Mouse (Mus musculus): Measurements from ENCODE around the gene Treh.

Treh gene

GRCm38 (mm10) chr9:44678288-44678871 lies 5.3 kb downstream of the Treh start:
- no peak for DNase-seq (ENCODE audit: low spot score)

DNA sequence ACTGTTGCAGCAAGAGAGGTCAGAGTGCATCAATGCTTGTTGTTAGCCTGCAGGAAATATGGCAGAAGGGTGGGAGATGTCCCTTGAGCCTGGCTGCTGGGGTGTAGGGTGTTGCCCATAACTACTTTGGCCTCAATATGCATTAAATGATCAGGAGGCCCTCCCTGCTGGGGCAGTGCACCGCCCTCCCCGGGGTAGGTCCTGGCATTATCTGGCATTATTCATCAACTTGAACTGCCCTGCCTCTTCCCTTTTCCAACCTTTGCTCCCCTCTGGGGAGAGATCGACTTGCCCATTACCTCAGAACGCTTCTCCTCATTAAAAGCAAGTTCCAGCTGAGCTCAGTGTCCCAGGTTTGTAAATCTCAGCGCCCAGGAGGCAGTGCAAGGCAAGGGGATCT lies 6.5 kb downstream of the Treh start:
- DNase-seq (ENCODE audit: low spot score): no peak

DNA sequence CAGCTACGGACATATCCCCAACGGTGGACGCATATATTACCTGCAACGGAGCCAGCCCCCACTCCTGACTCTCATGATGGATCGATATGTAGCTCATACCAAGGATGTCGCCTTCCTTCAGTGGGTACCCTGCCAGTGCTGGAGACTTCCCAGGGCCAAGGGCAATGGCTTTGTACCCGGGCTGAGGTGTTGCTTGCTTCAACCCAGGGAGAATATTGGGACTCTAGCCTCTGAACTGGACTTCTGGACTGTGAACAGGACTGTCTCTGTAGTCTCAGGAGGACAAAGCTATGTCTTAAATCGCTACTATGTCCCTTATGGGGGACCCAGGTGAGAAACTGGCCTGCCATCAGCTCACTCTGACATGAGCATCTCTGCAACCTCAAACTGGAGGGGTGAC lies 10.0 kb downstream of the Treh start:
- DNase-seq (ENCODE audit: low spot score): no peak

- peak; percentile 68 for DNase-seq (ENCODE audit: low spot score)
Measured at GRCm38 (mm10) chr9:44685346-44686330, 12.6 kb downstream of the Treh start.

DNA sequence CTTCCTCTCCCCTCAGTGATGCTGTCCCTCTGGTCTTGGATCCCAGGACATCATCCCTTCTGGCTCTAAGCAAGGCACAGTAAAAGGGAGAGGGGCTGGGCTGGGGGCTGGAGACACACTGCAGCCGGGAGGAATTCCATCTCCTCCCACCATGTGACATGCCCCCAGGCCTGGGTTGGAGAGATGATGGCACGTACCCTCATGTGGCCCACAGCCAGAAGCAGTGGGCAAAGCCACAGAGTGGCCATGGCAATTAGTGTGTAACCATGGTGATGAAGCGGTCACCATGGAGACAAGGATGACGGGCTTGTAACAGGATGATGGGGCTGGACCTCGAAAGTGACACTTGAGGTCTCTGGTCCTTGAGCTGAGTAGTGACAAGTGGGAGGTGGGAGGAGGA lies 13.6 kb downstream of the Treh start:
- DNase-seq (ENCODE audit: low spot score): no peak

DNA sequence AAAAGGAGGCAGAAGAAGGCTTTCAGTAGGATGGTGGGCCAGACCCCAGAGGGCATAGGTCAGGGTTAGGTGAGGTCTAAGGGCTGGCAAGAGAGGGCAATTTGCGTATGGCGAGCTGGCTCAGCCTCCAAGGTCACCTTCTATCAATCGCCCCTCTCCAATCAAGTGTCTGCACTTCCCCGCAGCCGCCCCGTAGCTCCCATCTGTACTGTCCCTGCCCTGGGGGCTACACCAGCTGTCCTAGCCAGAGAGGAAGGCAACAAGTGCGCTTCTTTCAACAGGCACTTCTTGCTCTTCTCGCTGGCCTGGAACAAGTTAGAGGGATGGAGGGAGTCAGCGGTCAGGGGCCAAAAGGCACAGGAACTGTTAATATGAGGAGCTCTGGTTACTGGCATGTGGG lies 15.0 kb downstream of the Treh start:
- DNase-seq (ENCODE audit: low spot score): no peak

DNA sequence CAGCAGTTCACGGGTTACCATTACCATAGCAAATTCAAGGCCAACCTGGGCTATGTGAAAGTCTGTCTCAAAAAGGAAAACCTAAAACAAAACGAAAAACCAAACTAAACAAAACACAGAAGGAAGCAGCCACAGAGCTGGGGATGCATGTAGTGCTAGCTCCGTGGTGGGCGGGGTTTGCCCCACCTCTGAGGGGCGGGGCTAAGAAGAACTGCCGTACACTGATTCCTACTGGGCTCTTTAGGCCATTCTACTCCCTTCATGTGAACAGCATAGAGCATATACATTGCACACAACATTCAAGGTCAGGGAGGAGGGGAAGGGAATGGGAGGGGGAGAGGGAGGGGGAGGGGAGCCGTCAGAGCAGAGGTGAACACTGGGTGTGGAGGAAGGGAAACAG lies 17.6 kb downstream of the Treh start:
- peak; percentile 25 for DNase-seq (ENCODE audit: low spot score)

DNA sequence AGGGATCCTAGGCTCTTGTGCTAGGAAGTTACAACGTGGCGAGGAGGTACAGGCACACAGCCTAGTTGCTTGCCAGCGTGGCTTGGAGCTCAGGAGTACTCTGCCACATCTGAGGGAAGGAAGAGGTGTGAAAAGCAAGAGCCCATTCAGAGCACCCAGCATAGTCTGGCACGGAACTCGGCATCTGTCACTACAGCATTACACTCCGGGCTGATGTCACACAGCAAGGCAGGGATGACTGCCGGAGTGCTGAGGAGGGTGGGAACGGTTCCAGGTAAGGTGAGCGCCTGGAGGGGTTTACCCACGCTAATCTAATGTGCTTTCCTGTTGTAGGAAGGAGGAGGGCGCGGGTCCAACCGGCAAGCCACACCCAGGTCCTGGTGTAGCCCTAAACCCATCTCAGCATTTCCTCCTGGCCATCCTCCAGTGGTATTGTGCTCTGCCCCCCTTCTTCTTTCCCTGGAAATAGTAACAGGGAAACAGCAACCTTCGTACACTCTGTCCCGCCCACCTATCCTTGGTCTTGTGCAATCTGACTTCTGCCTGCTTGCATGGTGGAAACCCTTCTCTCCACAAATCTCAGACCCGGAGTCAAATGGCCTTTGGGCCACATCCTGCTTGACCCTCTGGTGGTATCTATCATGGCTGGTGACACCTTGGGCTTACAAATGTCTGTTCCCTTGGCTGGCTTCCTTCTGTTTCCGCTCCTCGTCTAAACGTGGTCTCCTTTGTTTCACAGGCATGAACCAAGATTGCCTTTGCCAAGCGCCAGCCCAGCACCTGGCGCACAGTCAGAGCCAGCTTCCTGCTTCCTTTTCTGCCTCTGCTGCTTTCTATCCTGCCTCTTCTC lies 18.9 kb downstream of the Treh start:
- peak; percentile 85 for DNase-seq (ENCODE audit: low spot score)

DNA sequence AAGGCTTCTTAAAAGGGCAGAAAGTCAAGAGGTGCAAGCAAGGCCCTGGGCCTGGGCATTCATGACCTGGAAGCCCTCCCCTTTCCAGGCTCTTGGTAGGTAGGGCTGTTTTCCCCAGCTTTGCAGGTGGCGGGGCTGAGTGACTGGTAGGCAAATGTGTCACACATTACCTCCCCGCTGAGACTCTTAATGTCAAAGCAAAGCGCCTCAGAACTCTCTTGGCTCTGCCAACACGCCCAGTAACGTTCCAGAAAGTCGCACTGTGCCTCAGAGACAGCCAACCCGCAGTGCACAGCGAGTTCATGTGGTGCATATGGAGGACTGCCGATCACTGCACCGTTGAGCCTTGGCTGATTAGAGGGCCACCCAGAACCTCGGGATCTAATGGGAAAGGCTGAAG lies 20.0 kb downstream of the Treh start:
- DNase-seq (ENCODE audit: low spot score): no peak

DNA sequence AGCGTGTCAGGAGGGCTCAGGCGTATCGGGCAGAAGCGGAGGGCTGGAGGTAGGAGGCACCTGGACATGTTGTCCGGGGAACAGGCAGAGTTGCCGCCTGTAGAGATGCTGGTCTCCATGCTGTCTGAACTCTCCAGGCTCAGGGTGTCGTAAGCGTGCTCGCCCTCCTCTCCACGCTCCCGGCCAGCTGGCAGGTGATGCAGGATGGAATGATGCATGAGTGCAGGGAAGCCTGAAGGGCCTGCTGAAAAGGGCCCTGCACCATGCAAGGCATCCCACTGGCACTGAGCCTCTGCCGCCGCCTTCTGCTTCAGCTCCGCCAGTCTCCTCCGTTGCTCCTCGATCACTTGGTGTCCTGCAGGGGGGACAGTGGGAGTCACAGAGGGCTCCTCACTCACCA lies 24.8 kb downstream of the Treh start:
- no peak for DNase-seq (ENCODE audit: low spot score)

DNA sequence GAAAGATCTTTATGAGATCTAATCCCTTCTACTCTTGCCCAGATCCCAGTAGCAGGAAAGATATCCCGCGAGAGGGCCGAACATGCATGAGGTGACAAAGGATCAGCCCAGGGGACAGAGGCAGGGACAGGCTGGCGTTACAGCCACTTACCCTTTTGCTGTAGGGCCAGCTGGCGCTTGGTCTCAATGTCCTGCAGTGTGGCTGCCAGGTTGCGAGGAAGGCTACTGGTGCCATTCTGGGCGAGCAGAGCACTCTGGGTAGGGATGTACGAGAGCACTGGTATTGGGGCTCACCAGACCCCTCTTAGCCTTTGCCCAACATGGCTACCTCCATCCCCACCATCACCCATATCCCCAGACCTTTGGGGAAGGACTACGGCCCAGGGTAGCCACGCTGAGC lies 26.2 kb downstream of the Treh start:
- no peak for DNase-seq (ENCODE audit: low spot score)

- DNase-seq (ENCODE audit: low spot score): no peak
Measured at GRCm38 (mm10) chr9:44699730-44700129, 26.7 kb downstream of the Treh start.

DNA sequence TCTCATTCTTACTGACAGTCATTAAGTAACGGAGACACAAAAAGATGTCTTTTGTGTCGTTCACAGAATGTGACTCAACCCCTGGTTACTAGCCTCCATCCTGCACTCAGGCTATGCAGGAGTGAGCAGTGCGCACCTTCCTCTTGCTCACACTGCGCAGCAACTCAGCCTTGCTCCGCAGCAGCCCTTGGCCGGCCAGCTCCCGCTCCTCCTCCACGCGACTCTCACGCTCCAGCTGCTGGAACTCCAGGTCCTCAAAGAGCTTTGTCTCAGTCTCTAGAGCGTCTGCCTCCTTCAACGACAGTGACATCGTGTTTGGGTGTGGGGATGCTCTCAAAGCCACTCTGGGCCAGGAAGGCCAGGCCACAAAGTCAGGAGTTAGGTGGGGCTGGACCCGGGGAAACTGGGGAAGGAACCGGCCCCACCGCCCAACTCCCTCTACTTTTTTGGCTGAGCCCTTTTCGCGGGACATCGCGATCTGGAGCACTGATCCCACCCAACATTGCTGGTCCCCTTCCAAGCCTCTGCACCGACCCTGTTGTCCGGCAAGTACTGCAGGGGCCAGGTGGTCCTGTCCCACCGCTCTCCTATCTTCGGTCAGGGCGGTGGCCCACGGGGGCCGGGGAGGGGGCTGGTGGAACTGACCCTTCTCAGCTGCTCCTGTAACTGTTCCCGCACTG lies 34.9 kb downstream of the Treh start:
- DNase-seq (ENCODE audit: low spot score): no peak

DNA sequence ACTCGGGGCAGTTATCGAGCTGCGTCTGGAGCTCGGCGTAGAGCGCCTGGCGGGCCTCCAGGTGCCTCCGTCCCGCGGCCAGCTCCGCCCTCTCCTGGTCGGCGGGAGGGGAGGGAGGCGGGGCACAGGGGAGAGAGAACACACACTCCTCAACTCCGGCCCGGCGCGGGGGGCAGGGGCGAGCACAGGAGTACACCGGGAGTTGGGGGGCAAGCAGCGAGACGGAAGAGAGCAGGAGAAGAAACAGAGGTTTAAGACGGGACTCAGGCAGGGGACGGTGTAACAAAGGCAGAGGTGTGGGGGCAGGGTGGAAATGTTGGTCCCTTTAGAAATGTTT lies 35.4 kb downstream of the Treh start:
- DNase-seq (ENCODE audit: low spot score): peak; percentile 78

- no peak for DNase-seq (ENCODE audit: low spot score)
Measured at GRCm38 (mm10) chr9:44708925-44709324, 35.9 kb downstream of the Treh start.

DNA sequence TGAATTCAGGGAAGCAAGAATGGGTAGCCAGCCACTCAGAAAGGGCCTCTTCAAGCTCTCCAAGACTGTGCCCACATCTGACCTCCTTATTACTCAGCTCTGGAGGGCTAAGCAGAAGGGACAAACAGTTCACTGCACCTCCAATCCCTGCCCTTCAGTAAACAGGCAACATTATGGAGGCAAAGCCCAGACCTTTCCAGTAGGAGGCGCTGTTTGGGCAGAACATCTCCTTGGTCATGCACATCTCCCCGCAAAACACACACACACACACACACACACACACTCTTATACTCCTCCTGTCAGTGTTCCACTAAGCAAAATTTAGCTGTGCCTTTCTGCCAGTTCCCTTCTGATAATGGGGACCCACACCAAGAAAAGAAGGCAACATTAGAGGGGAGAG lies 36.6 kb downstream of the Treh start:
- peak; percentile 36 for DNase-seq (ENCODE audit: low spot score)

DNA sequence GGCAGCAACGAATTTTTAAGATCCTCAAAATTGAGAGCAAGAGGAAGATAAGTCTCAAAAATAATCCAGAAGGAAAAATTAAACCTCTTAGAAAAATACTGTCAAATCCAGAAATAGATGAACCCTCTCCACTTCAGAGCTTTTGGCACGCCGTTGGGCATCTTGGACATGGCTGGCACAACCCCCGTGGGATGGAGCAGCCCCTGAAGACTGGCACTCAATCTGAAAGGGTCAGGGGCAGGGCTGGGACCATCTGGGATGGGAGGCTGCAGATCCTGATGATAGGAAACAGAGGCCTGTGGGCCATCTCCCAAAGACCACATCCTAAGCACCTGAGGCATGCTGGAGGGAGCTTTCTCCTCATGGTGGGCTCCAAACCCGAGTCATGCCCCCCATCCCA lies 37.2 kb downstream of the Treh start:
- DNase-seq (ENCODE audit: low spot score): no peak

GRCm38 (mm10) chr9:44711602-44712001 lies 38.6 kb downstream of the Treh start:
- peak; percentile 57 for DNase-seq (ENCODE audit: low spot score)

- DNase-seq (ENCODE audit: low spot score): peak; percentile 49
Measured at GRCm38 (mm10) chr9:44713080-44713479, 40.0 kb downstream of the Treh start.

DNA sequence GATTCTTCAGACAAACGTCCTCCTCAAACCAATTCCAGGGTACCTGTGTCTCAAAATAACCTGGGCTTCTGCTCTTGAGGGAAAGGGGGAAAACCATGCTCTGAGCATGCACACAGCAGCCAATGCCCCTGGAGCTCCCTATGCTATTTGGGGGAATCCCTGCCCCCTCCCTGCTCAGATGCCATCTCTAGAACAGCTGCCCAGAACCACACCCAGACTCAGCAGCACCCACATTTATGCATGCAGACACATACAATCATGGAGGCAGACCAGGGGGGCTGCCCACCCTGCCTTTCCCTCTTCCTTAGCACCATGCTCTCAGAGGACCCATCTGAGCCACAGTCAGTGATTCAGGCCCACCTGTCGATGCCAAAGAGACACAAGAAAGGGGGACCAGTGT lies 40.5 kb downstream of the Treh start:
- no peak for DNase-seq (ENCODE audit: low spot score)

DNA sequence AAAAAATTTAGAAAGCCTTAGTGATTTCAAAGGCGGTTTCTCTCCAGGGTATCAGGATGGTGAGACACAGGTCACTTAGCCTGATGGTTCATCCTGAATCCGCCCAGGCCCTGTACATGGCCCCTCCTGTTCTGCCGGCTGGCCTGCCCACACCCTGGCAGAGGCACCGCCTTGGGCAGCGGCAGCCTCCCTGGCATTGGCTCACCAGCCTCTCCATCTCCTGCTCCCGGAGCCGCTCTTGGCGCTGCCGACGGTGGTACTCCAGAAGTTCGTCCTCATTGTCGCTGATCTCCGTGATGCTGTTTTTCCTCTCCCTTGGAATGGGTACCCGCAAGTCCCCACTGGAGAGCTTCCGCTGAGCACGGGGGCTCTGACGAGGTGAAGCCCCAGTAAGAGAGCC lies 42.1 kb downstream of the Treh start:
- no peak for DNase-seq (ENCODE audit: low spot score)

DNA sequence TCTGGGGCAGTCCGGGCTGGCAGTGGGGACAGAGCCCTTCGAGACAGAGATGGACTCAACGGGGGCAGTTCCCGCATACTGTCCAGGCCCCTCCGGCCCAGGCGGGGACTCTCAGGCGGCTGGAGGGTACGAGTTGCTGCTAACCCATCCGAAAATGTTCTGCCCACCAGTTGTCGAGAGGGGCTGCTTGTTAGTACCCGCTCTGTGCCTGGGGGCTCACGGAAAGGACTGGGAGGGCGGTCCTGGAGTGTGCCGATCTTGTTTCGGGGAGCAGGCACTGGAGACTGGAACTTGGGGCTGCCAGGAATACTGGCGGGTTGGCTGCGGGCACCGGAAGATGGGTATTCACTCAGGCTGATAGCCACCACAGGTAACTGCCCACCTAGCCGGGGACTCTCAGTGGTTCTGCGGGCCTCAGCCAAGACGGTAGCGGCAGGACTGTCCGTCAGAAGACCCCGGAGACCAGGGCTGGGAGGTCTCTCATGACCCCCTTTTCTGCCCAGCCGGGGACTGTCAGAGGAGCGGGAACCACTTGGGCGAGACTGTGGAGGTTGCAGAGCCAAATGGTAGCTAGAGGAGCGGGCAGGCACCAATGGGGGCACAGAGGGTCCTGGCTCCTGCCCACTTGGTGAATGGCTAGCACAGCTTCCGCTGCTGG lies 42.8 kb downstream of the Treh start:
- no peak for DNase-seq (ENCODE audit: low spot score)

All from lung, postnatal 25 days (tissue).